Mouse (Mus musculus): ENCODE results near the gene Chid1.

DNA sequence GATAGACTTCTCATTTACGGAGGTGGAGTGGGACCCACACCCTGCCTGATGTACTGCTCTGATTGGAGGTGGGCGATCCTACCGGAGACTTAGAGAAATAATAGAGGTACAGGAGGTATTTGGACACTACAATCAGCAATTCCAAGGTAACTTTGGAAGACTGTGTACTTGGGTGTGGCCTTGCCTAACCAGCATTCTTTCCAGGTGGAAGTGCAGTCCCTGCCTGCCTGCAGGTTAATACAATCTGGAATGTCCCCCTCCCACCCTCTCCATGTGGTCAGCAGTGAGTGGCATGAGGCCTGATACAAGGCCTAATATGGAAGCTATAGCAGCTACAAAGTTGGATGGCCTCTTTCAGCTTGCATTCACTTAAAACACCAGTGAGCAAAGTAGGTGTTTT is 30.3 kb upstream of the Chid1 start:
- TF ChIP-seq TAL1 (conservative IDR thresholded peaks at IDR 0.05; ENCODE audit: low read depth, low read length) (no peak), CTCF (IDR thresholded peaks at IDR 0.05; ENCODE audit: low read depth, low read length) (no peak), GATA1 (IDR thresholded peaks at IDR 0.05; ENCODE audit: borderline replicate concordance, low read length) (no peak), POLR2AphosphoS5 (IDR thresholded peaks at IDR 0.05; ENCODE audit: insufficient replicate concordance, low read depth, low read length) (no peak)

All from G1E (cell line).